15 mouse cellular contexts compared by ENCODE assay signal in genomic region chr3:130795396-130795795, GRCm38 (mm10).
"Had no signal": no experiment of that assay in that cellular context is flagged by ENCODE, and none has a peak within 500 bp of the region (broad histone marks: within the 10 kb centered on the region; RNA-seq: fewer than 3 reads in every experiment).

No protein-coding gene starts in this region.

- H3K27ac ChIP-seq: neural tube, embryonic 15.5 days; stomach, embryonic 15.5 days; stomach, postnatal 0 days had no signal

- H3K4me3 ChIP-seq: neural tube, embryonic 15.5 days; stomach, embryonic 15.5 days had no signal

- DNase-seq: retina, postnatal 1 day; right cerebral cortex, adult 18-20 months; right cerebral cortex, postnatal 14 days; right cerebral cortex, postnatal 25 days; right cerebral cortex, postnatal 4 days; spleen, adult 18-20 months; thymus, adult 18-20 months; thymus, adult 2 months; thymus, postnatal 14 days; thymus, postnatal 25 days; thymus, postnatal 36 days; thymus, postnatal 4 days had no signal

- H3K9ac ChIP-seq: neural tube, embryonic 15.5 days; stomach, embryonic 15.5 days had no signal

- H3K4me2 ChIP-seq: neural tube, embryonic 15.5 days; stomach, embryonic 15.5 days had no signal

- H3K9me3 ChIP-seq: neural tube, embryonic 15.5 days; stomach, embryonic 15.5 days had no signal

- H3K27me3 ChIP-seq: neural tube, embryonic 15.5 days; stomach, embryonic 15.5 days had no signal

- H3K36me3 ChIP-seq: neural tube, embryonic 15.5 days; stomach, embryonic 15.5 days had no signal

- H3K4me1 ChIP-seq: neural tube, embryonic 15.5 days; stomach, embryonic 15.5 days had no signal
